Mouse (Mus musculus): Measurements from ENCODE around the gene Olfr394.
"Not testable (repeated sequence)": the region's sequence is repeated elsewhere in the genome, so short reads cannot be mapped to it uniquely, and the experiment has no call there.

Olfr394 gene

DNA sequence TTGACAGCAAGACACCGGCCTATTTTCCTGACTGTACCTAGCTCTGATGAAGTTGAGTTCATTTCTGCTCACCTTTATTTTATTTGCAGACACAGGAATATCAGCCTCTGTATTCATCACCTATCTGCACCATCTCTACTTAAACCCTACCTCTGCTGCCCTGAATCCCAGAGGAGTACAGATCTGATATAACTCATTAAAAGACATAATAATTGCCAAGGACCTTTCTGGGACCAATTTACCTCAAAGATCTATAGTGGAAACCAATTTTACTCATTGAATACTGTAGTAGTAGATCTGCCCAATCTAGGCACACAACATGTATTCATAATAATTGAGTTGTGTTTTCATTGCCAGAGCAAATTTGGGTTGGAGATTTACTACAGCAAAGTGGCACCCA, at the start of gene Olfr394:
TSS of gene Olfr394 (minus strand) at position 101 of the 400 bp plus-strand sequence.
- no peak for DNase-seq (ENCODE audit: low spot score)

DNA sequence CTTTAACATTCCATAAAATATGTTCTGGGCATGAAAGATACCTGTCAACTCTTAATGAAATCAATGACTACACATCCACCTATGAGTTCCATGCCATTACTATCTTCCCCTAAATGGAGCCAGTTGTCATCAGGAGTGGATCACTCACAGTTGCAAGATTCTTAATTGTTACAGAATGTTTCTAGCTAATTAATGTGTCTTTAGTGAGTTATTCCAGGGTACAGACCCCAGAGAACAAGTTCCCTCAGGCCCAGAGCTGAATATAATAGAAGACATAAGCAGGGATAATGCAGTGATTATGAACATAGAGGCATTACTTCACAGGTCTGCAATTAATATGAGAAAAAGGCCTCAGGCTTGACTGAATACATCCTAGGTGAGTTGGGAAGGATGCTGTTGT, 45.8 kb upstream of the Olfr394 start, which contains the start of gene Olfr23:
TSS of gene Olfr23 (plus strand) at position 301 of the 400 bp plus-strand sequence.
- DNase-seq (ENCODE audit: low spot score): no peak

GRCm38 (mm10) chr11:73909199-73909598, 18.6 kb upstream of the Olfr394 start, which contains the start of gene Olfr395:
Gene Olfr395 (minus strand): TSS chr11:73909299.
- DNase-seq (ENCODE audit: low spot score): not testable (repeated sequence)

GRCm38 (mm10) chr11:73851354-73851753, 39.2 kb downstream of the Olfr394 start, which contains the start of gene Olfr393:
Gene Olfr393 (minus strand): TSS chr11:73851454.
- no peak for DNase-seq (ENCODE audit: low spot score)

Data from left cerebral cortex, adult 11 months (tissue).